Mouse (Mus musculus): ENCODE results near the gene Mfsd4a.

Gene Mfsd4a

DNA sequence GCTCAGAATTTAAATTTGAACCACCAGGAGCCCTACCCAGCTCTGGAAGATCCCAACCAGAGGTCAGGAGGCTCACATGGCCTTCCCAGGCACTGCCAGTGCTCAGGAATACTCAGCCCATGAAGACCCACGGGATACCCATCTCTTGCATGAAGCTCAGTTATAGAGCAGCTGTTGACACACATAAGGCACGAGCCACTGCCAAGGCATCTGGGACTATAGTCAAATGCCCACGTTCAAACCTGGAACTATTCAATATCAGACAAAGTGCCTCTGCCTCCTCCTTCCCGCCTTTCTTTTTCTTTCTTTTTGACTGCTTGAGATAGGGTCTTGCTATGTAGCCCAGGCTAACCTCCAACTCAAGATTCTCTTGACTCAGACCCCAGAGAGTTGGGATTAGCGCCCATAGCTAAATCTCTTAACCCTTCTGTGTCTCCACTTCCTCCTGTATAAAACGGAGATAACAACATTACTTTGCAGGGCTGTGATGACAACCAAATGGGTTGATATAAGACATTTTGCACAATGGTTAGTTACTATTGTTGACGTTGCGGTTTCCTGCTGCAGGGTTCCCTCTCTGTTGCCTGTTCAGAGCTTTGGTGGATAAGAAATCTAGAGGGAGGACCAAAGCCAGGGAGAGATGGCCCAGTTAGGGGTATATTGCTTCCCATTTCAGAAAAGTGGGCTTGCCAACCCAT, 2.2 kb downstream of the Mfsd4a start:
- DNase-seq (ENCODE audit: low read depth, low spot score): no peak

DNA sequence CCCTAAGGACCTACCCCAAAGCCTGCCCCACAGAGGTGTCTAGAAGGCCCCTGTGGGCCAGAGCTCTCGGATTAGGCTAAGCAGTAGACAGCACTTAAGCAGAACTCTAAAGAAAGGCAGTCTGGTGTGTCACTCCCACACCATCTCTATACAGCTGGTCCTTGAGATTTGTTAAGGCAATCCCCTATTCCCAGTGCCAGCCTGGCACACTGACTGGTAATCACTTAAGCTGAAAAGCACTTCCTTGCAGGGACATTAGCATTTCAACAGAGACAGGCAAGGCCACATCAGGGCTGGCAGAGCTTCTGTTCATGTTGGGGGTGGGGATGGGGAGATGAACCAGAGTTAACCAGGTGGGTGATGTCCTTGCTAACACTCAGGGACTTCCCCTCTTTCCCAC, 2.9 kb downstream of the Mfsd4a start:
- no peak for DNase-seq (ENCODE audit: low read depth, low spot score)

DNA sequence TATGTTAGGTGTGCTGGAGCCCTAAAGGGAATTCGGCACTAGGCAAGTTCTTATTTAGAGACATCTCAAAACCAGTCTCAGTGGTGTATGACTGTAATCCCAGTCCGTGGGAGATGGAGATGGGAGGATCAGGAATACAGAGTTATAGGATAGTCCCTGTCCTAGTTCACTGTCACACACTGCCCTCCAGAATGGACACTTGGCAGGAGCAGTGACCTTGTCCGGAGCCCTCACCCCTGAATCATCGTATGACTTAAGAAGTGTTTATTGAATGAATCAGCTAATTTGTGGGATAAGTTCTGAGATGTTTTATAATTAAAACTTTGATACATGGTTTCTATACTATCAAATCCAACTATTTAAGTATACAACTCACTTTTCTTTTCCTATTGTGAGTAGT, 4.8 kb downstream of the Mfsd4a start:
- DNase-seq (ENCODE audit: low read depth, low spot score): no peak

DNA sequence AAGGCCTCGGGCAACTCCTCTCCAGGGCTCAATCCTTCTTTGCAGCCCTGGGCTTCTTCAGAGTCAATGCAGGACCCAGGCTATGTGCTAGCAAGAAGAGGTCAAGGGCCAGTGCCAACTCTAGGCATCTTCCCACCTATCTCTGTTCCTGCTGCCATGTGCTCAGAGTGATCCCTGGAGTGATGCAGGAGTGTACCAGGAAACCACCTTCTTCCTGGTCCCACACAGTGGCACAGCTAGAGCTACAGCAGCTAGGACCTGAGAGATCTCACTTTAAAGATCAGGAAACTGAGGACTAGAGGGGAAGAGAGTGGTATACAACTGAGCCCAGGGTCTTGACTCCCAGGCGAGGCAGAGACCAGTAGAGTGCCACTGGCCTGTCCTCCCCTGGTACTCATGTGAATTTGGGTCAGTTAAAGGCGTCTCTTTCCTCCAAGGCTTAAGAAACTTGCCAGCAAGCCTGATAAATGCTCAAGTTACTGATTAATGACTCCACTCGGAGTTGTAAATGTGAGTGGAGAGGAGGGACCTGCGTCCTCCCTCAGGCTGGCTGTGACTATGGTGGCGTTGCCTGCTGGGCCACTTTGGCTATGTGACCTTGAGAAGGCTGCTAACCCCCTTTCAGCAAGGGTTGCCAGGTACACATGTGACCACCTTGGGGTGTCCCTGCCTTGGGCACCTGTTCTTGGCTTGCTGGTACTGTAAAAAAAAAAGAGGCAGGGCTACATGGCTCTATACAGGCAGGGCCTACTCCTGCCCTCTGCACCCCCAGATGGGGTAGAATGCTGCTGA, 5.9 kb downstream of the Mfsd4a start:
- DNase-seq (ENCODE audit: low read depth, low spot score): no peak

DNA sequence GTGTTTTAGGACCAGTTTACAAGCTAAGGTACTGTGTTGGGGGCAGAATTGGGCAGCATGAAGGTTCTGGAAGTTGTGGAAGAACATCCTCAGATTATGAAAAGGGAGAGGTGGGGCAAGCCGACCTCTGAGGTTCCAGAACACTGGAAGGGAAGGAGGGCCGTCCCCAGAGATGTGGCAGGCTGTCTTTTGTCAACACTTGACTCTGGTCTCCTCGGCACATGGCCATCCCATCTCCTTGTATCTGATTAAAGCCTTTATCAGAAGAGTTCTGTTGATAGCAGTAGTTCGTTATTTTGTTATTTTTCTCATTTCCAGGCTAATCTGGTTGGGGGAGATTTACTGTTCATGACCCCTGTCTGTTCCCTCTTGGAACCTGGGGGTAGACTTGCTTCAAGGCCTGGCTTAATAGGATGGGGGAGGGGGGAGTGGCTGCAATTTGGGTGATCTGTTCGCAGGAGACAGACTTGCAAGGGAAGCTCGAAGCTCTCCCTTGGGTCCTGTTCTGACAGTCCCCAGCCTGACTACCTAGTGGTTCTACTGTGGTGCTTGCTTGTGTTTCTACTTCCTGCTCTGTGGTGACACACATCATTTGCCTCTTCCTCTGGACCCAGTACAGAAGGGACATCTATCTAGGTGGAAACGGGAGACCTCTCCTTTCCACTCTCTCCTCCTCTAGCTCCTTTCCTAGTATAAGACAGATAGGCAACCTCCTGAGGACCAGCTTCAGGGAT, 7.7 kb downstream of the Mfsd4a start:
- no peak for DNase-seq (ENCODE audit: low read depth, low spot score)

DNA sequence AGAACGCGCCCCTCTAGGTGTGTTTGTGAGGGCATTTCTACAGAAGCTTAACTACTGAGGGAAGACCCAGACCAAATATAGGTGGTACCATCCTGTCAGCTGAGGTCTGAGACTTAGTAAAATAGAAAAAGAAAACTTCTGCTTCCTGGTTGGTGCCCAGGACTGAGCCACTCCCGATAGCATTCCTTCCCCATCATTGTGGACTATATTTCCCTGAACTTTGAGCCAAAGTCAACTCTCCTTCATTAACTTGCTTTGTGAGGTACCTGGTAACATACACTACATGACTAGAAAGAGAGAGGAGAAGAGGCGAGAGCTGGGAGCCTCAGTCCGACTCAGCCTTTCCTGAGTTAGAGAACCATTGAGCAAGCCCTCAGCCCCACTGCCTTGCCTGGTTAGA, 9.3 kb downstream of the Mfsd4a start:
- no peak for DNase-seq (ENCODE audit: low read depth, low spot score)

DNA sequence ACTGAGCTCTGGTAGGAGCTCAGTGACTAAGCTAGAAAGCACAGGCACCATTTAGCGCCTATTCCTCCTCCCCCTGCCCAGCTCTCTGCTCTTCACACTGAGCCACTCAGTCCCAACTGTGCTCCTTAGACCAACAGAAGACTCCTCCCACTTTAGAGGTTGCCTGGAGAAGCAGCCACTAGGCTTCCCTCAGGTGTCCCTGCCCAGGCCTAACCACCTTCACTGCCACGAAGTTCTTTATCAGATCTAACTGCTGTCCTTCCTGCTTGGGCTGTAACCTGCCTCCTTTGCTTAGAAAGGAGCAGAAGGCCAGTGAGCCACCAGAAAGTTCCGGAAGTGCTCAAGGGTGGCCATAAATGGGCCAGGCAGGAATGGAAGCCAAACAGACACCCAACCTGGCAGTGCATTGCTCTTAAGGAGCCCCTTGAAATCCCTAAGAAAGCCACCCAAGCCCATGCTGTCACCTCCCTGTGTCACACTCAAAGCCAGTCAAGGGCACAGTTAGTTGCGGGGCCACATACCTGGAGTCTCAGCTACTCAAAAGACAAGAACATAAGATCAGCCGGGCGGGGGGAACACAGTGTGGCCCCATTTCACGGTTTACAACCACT, 12.7 kb downstream of the Mfsd4a start:
- no peak for DNase-seq (ENCODE audit: low read depth, low spot score)

DNA sequence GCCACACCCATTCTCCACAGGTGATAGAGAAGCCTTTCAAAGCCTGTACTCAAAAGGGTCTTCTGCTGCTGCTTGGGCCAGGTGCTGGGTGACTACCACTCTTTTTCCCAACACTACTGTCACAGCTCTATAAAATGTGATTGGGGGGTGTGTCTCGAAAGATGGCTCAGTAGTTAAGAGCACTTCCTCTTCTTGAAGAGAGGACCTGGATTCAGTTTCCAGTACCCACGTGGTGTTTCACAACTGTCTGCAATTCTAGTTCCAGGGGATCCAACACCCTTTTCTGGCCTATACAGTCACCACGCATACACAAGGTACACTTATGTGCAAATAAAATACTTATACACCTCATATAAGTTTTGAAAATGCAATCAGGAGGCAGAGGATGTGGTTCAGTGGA, 13.5 kb downstream of the Mfsd4a start:
- DNase-seq (ENCODE audit: low read depth, low spot score): no peak

DNA sequence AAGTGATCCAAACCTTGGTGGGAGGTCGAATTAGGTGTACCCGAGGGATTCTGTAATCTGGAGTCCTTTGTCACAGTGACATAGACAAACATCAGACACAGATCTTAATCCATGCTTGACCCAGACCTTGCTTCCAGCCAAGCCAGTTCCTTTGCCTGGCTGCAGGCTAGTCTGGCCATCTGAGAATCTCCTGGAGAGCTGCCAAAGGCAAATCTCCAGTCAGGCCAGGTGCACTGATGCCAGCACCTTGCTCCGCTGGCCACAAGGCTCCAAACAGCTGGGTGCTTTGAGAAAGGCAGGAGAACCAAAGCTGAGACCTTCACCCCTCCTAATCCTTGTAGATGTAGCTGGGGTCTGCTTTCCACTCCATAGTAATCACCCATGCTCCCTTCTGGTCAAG, 16.1 kb downstream of the Mfsd4a start:
- DNase-seq (ENCODE audit: low read depth, low spot score): no peak

DNA sequence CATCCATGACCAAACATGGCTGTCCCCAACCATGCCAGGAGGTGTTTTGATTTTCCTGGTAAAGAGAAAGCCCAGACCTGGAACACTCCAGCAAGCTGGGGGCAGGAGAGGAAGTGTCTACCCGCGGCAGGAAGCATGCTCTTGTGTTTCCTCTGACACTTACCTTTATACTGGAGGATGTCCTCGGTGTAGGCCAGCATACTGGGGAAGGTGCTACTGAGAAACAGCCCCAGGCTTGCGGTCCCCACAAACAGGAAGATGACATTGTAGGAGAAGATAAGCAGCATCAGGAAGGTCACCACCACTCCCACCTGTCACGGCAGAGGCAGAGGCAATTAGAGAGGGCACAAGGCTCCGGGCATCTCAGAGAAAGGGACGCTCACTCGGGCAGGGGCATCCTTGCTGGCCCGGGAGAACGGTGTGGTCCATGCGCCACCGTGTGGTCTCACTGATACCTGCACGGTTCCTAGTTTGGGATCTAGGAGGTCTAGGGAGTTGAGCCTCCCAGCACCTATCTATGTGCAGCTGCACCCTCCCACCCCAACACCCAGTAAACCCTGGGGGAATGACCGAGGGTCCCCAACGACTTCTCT, 21.6 kb downstream of the Mfsd4a start:
- DNase-seq (ENCODE audit: low read depth, low spot score): peak; percentile 59

DNA sequence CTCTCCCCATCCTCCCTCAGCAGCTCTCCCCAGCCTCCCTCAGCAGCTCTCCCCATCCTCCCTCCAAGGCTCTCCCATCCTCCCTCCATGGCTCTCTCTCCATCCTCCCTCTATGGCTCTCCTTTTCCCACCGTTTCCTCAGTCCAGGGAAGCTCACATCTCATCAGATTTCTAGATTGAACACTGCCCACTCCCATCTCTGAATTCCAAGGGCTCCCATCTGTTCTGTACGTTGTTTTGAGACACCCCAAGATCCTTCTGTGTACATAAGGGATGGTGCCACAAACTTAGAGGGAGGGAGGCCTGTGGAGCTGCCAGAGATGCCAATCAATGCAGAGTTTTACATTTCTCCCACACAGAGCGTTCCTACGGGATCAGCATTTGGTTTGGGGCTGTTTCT, 24.1 kb downstream of the Mfsd4a start:
- DNase-seq (ENCODE audit: low read depth, low spot score): no peak

DNA sequence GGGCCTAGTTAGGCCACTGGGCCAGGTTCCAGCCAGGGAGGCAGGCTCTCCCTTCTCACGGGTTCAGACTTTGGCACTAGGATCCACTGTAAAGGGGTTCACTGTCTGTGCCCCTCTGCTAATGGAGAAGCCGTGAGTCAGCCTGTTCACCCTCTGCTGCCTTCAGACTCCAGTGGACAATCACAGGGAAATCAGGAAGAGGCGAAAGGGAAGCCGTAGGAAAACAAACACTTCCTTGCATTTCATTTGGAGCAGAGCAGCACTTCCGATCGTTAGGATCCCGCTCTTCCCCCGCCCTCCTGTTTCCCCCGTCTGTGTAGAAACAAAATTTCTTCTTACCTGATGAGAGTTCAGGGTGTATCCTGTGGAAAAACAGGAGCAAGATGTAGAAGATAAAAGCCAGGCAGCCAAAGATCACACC, 27.7 kb downstream of the Mfsd4a start:
- no peak for DNase-seq (ENCODE audit: low read depth, low spot score)

DNA sequence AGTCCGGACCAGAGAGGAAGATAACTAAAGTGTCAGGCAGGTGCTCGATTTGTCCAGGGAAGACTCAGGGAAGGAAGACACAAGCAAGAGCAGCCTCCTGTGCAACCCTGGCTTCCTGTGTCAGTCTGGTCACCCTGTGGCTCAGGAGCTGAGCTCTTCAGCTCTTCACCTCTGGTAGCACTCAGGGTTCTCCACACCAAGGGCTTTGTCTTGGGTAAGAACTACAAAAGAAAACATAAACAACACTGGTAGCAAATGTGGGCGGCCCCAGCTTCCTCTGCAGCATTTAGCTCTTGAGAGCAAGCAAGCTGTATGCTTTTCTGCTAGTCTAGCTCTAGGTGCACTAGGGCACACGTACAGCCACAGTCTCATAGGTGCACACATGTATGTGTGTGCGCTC, 29.1 kb downstream of the Mfsd4a start:
- DNase-seq (ENCODE audit: low read depth, low spot score): no peak

DNA sequence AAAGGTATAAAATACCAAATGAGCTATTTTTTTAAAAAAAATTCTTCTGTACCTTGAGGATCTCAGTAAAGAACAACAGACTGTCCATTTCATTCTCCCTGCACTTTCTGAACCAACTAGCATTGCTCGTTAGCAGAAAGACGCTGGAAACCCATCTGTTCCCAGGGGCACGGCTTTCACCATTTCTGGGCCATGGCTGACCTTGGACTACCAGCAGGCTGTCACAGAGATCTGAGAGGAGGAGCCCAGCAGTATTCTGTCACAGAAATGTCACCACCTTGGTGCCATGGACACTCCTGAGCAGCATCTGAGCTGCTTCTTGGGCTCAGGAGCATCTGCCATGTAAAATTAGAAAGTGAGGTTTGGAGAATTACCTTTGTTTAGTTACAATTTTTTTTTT, 30.1 kb downstream of the Mfsd4a start:
- DNase-seq (ENCODE audit: low read depth, low spot score): no peak

DNA sequence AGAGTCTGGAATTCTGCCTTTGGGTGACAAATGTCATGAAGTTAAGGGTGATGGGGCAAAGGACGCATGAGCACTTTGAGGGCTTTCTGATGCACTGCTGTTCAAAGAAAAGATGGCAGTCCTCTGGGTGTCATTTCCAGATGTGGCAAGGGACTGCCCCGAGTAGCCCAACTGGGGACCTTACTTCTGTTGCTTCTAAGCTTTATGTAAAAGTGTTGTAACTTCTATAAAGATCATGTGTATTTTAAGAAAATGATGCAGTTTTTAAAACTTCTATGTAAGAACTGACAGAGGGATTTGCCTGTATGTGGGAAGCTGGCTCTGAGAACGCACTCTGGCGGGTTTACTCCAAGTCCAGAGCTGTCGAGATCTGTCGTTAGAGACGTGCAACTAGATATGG, 35.7 kb downstream of the Mfsd4a start:
- no peak for DNase-seq (ENCODE audit: low read depth, low spot score)

DNA sequence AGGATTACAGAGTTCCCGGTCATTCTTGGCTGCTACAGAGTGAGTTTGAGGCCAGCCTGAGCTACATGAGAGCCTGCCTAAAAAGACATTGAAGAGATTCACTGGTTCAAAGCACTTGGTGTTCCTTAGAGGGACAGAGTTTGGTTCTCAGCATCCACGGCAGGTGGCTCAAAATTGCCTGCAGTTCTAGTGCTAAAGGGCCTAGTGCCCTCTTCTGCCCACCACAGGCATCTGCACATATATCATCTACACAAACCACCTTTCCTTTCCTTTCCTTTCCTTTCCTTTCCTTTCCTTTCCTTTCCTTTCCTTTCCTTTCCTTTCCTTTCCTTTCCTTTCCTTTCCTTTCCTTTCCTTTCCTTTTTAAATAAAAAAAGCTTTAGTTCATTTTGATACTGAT, 37.3 kb downstream of the Mfsd4a start:
- DNase-seq (ENCODE audit: low read depth, low spot score): no peak

DNA sequence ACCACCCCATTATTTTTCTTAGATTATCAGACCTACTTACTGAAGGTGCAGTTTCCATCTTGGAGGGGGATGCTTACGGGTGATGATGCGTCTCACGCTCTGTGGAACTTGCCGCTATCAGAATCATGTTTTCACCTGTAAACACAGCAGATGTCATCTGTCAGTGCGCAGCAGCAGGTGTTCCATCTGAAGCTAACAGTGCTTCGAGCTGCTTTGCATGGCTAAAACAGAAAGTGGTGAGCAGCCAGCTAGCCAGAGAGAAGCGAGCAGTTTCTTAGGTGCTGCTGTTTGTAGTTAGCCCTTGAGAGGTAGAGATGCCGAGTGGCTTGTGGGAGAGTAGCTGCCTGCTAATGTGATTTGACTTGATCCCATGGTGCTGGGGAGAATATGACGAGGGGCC, 39.4 kb downstream of the Mfsd4a start:
- no peak for DNase-seq (ENCODE audit: low read depth, low spot score)

DNA sequence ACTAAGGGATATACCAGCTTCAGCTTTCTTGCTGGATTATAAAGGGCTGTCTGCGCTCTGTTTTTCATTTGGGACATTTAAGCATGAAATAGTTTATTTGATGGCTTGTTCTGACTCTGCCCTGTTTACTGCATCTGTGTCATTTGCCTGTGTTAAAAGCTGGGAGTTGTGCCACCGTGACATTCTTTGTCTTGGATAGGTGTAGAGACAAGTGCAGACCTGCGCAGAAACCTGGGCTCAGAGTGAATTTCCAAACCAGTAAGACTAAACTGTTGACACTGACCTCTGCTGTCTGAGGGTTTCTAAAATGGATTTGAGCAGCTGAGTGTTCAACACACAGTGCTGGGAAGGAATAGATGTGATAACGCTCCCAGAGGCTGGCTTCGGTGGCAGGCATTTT, 39.9 kb downstream of the Mfsd4a start:
- no peak for DNase-seq (ENCODE audit: low read depth, low spot score)

DNA sequence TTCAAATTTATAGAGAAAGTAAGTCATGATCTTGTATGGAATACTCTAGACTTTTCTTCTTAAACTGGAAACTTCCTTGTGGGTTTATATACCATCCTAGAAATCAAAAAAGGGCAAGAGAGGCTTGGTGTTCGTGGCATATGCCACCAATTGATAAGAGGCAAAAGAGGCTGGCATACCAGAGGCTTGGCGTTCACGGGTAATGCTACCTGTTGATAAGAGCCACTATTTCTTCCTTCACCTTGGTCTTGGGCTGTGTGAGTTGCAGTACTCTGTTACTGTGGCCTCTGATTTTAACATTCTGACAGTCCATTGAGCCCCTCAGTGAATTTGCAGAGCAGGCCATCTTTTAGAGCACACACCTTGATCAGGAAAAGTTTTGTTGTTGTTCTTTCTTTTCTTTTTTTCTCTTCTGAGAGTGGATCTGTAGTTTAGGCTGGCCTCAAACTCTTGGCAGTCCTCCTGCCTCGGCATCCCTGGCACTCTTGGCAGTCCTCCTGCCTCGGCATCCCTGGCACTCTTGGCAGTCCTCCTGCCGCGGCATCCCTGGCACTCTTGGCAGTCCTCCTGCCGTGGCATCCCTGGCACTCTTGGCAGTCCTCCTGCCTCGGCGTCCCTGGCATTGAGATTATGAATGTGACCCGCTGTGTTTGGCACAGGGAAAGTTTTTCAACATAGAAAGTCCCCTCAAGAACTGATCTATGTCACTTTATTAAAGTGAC, 40.8 kb downstream of the Mfsd4a start:
- DNase-seq (ENCODE audit: low read depth, low spot score): no peak

DNA sequence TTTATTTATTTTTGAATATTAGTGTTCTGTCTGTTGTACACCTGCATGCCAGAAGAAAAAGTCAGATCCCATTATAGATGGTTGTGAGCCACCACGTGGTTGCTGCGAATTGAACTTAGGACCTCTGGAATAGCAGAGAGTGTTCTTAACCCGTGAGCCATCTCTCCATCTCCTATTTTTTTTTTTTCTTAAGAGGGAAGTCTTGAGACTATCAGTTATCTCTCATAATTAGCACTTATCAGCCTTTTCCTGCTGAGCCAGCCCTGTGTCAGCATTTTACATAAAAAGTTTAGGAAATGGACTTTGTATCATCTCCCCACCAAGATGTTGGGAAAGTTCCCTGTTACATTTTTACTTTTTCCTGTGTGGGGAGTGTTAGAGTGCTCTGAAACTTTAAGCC, 45.8 kb downstream of the Mfsd4a start:
- no peak for DNase-seq (ENCODE audit: low read depth, low spot score)

DNA sequence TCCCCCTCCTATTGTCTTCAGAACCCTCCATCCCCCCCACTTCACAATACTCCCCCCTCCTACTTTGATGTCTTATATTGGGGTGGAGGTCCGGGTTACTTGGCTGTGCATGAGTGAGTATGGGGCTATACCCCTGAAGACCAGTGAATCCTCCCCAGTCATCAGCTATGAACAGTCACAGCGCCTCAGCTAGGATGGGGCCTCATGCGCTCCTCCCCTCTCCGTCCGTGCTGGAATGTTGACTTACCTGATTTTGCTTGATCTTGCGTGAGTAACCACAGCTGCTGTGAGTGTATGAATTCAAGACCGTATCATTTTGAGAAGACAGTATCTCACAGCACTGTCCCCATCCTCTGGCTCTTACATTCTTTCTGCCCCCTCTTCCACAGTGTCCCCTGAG, 48.0 kb downstream of the Mfsd4a start:
- DNase-seq (ENCODE audit: low read depth, low spot score): no peak
